Mouse (Mus musculus) B cell, adult (primary cell): ENCODE data around the gene Cldn34c2. TPM values are rescaled to one million over a fixed set of nuclear protein-coding genes. Genes with fewer than 3 reads are reported as not detected.

Source experiments
- total RNA-seq: library from RNA; stranded (reverse); gene quantifications from 4 replicates; pipeline ENCODE4 v1.2.4, GENCODE M21; 2023; ENCODE audit not compliant: inconsistent age

Cldn34c2 gene
- 0.83 TPM in 1 of 4 replicates, not detected in the others for total RNA-seq

GRCm38 (mm10) chrX:123581400-123581799 lies at the start of gene Cldn34c2:
Gene Cldn34c2, plus strand, starts transcription at chrX:123581700.

Other genes starting within 250 kb of the Cldn34c2 start
- not detected in 4 replicates for gene Gm17467, start 123.1 kb downstream of the Cldn34c2 start, total RNA-seq
- not detected in 4 replicates for gene Cldn34c3, start 212.0 kb downstream of the Cldn34c2 start, total RNA-seq